Mouse (Mus musculus) hindbrain, embryonic 14.5 days (tissue): ENCODE results near the gene Gm13283. TPM values are rescaled to one million over a fixed set of nuclear protein-coding genes. Genes with fewer than 3 reads are reported as not detected.
"Not testable (repeated sequence)": the region's sequence is repeated elsewhere in the genome, so short reads cannot be mapped to it uniquely, and the experiment has no call there.

Source experiments
- ATAC-seq: fragments of 200-750 bp; cut with Nextera tagmentation; 2 replicates; pipeline ENCODE4 v1.8.0; 2017; ENCODE audit warnings: moderate number of reproducible peaks, mild to moderate bottlenecking, moderate TSS enrichment, moderate library complexity; ENCODE audit not compliant: low FRiP score
- DNase-seq: peaks from one replicate; pipeline ENCODE4 v3.0.0-alpha.2; 2015; ENCODE audit warnings: low spot score
- H3K27ac ChIP-seq: fragments of 300-500 bp; sonication (generic); 2 replicates; pipeline ENCODE4 v1.5.1; 2014; ENCODE audit warnings: mild to moderate bottlenecking, moderate library complexity
- H3K27me3 ChIP-seq: fragments of 300-500 bp; sonication (generic); 2 replicates; pipeline ENCODE4 v1.6.1; 2014; ENCODE audit warnings: mild to moderate bottlenecking, low read length, mixed read lengths; ENCODE audit not compliant: control insufficient read depth, insufficient read depth
- H3K36me3 ChIP-seq: fragments of 300-500 bp; sonication (generic); replicated peaks from 2 replicates; pipeline ENCODE4 v1.6.1; 2014; ENCODE audit not compliant: control insufficient read depth, insufficient read depth
- H3K4me1 ChIP-seq: fragments of 300-500 bp; sonication (generic); replicated peaks from 2 replicates; pipeline ENCODE4 v1.6.1; 2014; ENCODE audit warnings: antibody characterized with exemption, low read length, mixed read lengths; ENCODE audit not compliant: control insufficient read depth, insufficient read depth
- H3K4me2 ChIP-seq: fragments of 300-500 bp; sonication (generic); replicated peaks from 2 replicates; pipeline ENCODE4 v1.6.1; 2014; ENCODE audit warnings: mild to moderate bottlenecking, moderate library complexity
- H3K4me3 ChIP-seq: fragments of 300-500 bp; sonication (generic); replicated peaks from 2 replicates; pipeline ENCODE4 v1.5.1; 2014; ENCODE audit warnings: mild to moderate bottlenecking, low read length
- H3K9ac ChIP-seq: fragments of 300-500 bp; sonication (generic); 2 replicates; pipeline ENCODE4 v1.6.1; 2014
- H3K9me3 ChIP-seq: fragments of 300-500 bp; sonication (generic); 2 replicates; pipeline ENCODE4 v1.6.1; 2016; ENCODE audit warnings: low read length; ENCODE audit not compliant: control insufficient read depth
- WGBS: fragments of 180-500 bp; shearing (Covaris S2); extraction: QIAGEN DNeasy Blood & Tissue Kit; methylation state at CpG from one replicate; pipeline ENCODE4 v1.1.7; 2014; 5-methylcytosine and 5-hydroxymethylcytosine counted together
- polyA plus RNA-seq: library from polyadenylated mRNA; unstranded; fragments of >200 nt; fragmentation: Nextera tagmentation; extraction: Ambion mirVana; gene quantifications from 2 replicates; pipeline ENCODE4 v1.2.1, GENCODE M21; 2014

Gene Gm13283
- polyA plus RNA-seq, 1 experiment from 2014 or later: 0.15 TPM

GRCm38 (mm10) chr4:88782335-88782734 lies 22.4 kb downstream of the Gm13283 start:
- H3K9ac ChIP-seq, H3K36me3 ChIP-seq, H3K4me3 ChIP-seq, H3K27me3 ChIP-seq, H3K4me1 ChIP-seq, H3K27ac ChIP-seq, ATAC-seq, DNase-seq, H3K9me3 ChIP-seq: not testable (repeated sequence)
- H3K4me2 ChIP-seq: peak overlapping the region; percentile 40
- no CpG with 5 or more reads among the region's 31 CpGs for WGBS

DNA sequence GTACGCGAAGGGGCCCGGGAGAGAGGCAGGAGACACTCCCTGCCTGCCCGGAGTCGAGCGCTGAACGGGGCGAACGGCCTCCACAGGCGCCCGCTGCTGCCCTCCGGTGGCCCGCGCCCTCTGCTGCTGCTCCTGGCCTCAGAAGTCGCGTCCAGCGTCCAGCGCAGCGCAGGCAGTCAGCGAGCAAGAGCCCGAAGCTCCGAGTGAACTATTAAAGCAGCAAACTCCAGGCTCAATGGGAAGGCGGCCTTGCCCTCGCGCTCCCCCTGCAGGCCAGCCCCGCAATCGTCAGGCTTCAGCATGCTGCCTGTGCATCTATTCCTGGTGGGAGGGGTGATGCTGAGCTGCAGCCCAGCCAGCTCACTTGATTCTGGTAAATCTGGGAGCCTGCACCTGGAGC lies 25.5 kb downstream of the Gm13283 start, which contains the start of gene Gm13276:
Gene Gm13276 (plus strand): TSS at position 301 of the 400 bp plus-strand sequence.
- not testable (repeated sequence) for H3K36me3 ChIP-seq, H3K27ac ChIP-seq, ATAC-seq, H3K4me1 ChIP-seq, H3K4me2 ChIP-seq, H3K9me3 ChIP-seq, DNase-seq, H3K4me3 ChIP-seq, H3K27me3 ChIP-seq, H3K9ac ChIP-seq
- WGBS: no CpG with 5 or more reads among the region's 27 CpGs

DNA sequence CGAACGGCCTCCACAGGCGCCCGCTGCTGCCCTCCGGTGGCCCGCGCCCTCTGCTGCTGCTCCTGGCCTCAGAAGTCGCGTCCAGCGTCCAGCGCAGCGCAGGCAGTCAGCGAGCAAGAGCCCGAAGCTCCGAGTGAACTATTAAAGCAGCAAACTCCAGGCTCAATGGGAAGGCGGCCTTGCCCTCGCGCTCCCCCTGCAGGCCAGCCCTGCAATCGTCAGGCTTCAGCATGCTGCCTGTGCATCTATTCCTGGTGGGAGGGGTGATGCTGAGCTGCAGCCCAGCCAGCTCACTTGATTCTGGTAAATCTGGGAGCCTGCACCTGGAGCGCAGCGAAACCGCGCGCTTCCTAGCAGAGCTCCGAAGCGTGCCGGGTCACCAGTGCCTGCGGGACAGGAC lies 28.5 kb downstream of the Gm13283 start, which contains the start of gene Gm13277:
Gene Gm13277 (plus strand): TSS at position 231 of the 400 bp plus-strand sequence.
- not testable (repeated sequence) for H3K9me3 ChIP-seq, DNase-seq, H3K27me3 ChIP-seq, H3K4me2 ChIP-seq, ATAC-seq, H3K4me3 ChIP-seq, H3K9ac ChIP-seq, H3K36me3 ChIP-seq, H3K27ac ChIP-seq, H3K4me1 ChIP-seq
- 0% methylated on average over 4 of the region's 28 CpGs for WGBS

- not testable (repeated sequence) for H3K4me2 ChIP-seq, H3K36me3 ChIP-seq, H3K4me1 ChIP-seq, H3K9me3 ChIP-seq, H3K4me3 ChIP-seq, H3K27ac ChIP-seq, DNase-seq, ATAC-seq, H3K9ac ChIP-seq, H3K27me3 ChIP-seq
- no CpG with 5 or more reads among the region's 28 CpGs for WGBS
Observed at GRCm38 (mm10) chr4:88791250-88791649, 31.3 kb downstream of the Gm13283 start, which contains the start of gene Gm13278. TSS of gene Gm13278 (plus strand) at chr4:88791550.

DNA sequence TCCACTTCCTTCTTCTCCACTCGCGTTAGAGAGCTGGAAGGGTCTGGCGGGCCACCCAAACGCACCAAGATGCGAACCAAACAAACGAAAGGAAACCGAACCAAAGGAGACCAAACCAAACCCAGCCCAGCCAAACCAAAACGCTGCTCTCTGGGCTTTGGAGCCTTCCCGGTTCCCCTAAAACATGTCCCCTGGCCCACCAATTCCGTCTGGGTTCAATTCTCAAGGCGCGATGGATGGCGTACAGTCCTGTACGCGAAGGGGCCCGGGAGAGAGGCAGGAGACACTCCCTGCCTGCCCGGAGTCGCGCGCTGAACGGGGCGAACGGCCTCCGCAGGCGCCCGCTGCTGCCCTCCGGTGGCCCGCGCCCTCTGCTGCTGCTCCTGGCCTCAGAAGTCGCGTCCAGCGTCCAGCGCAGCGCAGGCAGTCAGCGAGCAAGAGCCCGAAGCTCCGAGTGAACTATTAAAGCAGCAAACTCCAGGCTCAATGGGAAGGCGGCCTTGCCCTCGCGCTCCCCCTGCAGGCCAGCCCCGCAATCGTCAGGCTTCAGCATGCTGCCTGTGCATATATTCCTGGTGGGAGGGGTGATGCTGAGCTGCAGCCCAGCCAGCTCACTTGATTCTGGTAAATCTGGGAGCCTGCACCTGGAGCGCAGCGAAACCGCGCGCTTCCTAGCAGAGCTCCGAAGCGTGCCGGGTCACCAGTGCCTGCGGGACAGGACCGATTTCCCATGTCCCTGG lies 34.2 kb downstream of the Gm13283 start, which contains the start of gene Gm13275:
Gene Gm13275 (plus strand): TSS at position 552 of the 740 bp plus-strand sequence.
- not testable (repeated sequence) for H3K27me3 ChIP-seq, H3K4me2 ChIP-seq, H3K4me3 ChIP-seq, ATAC-seq, H3K4me1 ChIP-seq, H3K9me3 ChIP-seq, H3K27ac ChIP-seq, H3K36me3 ChIP-seq, H3K9ac ChIP-seq, DNase-seq
- 1% methylated on average over 11 of the region's 52 CpGs for WGBS

- DNase-seq, H3K4me1 ChIP-seq, H3K4me2 ChIP-seq, H3K9ac ChIP-seq, H3K4me3 ChIP-seq, ATAC-seq, H3K36me3 ChIP-seq, H3K27me3 ChIP-seq, H3K9me3 ChIP-seq, H3K27ac ChIP-seq: not testable (repeated sequence)
- no CpG with 5 or more reads among the region's 28 CpGs for WGBS
Observed at GRCm38 (mm10) chr4:88797097-88797496, 37.2 kb downstream of the Gm13283 start, which contains the start of gene Gm13279. TSS of gene Gm13279 (plus strand) at chr4:88797397.

GRCm38 (mm10) chr4:88799365-88799764 lies 39.4 kb downstream of the Gm13283 start, which contains the start of gene Gm13285:
TSS of gene Gm13285 (plus strand) at chr4:88799665.
- H3K4me2 ChIP-seq, ATAC-seq, H3K27me3 ChIP-seq, H3K9me3 ChIP-seq, H3K4me3 ChIP-seq, H3K4me1 ChIP-seq, DNase-seq, H3K27ac ChIP-seq, H3K36me3 ChIP-seq, H3K9ac ChIP-seq: not testable (repeated sequence)
- WGBS: 13% methylated on average over 3 of the region's 7 CpGs

DNA sequence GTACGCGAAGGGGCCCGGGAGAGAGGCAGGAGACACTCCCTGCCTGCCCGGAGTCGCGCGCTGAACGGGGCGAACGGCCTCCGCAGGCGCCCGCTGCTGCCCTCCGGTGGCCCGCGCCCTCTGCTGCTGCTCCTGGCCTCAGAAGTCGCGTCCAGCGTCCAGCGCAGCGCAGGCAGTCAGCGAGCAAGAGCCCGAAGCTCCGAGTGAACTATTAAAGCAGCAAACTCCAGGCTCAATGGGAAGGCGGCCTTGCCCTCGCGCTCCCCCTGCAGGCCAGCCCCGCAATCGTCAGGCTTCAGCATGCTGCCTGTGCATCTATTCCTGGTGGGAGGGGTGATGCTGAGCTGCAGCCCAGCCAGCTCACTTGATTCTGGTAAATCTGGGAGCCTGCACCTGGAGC lies 43.0 kb downstream of the Gm13283 start, which contains the start of gene Gm13287:
Gene Gm13287 (plus strand): TSS at position 301 of the 400 bp plus-strand sequence.
- no CpG with 5 or more reads among the region's 29 CpGs for WGBS

DNA sequence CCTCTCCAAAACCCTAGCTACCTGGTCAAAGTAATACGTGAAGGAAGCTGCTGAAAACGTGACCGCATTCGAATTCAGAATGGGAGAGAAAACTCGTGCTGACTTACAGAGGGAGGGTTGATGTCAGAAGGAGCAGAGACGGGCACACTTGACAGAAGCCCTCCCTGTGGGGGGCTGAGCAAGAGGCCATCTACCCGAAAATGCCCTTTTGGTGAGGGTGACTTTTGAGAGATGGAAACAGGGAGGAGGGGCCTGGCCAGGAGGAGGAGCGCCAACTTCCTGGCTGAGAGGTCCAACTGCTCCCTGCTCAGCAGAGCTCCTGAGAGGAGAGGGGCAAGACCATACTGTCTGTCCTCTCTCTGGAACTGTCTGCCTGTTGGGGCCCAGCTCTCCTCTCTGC lies 45.3 kb downstream of the Gm13283 start, which contains the start of gene Gm13288:
Gene Gm13288 (plus strand): TSS at position 301 of the 400 bp plus-strand sequence.
- H3K4me2 ChIP-seq: peak within 1 kb of the TSS; percentile 45
- no CpG with 5 or more reads among the region's 8 CpGs for WGBS
- not testable (repeated sequence) for H3K4me1 ChIP-seq, ATAC-seq, H3K27ac ChIP-seq, DNase-seq, H3K4me3 ChIP-seq, H3K9me3 ChIP-seq, H3K27me3 ChIP-seq, H3K9ac ChIP-seq, H3K36me3 ChIP-seq

More for the DNA sequence above, 43.0 kb downstream of the Gm13283 start, which contains the start of gene Gm13287:
- H3K4me2 ChIP-seq, H3K4me3 ChIP-seq, H3K36me3 ChIP-seq, H3K4me1 ChIP-seq, H3K9me3 ChIP-seq, H3K27me3 ChIP-seq, DNase-seq, ATAC-seq, H3K9ac ChIP-seq, H3K27ac ChIP-seq: not testable (repeated sequence)
